Mouse (Mus musculus) olfactory bulb, adult 2 months (tissue): ENCODE measurements around the gene Cnst.

Experiments
- CTCF ChIP-seq: fragments of 200-500 bp; IDR thresholded peaks from 2 replicates; pipeline ENCODE4 v1.5.1; 2012; ENCODE audit warnings: low read depth, mild to moderate bottlenecking, low read length, moderate library complexity; ENCODE audit not compliant: insufficient read depth
- POLR2A ChIP-seq: fragments of 200-500 bp; IDR thresholded peaks from 2 replicates; pipeline ENCODE4 v1.6.1; 2012; ENCODE audit warnings: mild to moderate bottlenecking, low read depth, low read length, moderate library complexity; ENCODE audit not compliant: insufficient read depth

DNA sequence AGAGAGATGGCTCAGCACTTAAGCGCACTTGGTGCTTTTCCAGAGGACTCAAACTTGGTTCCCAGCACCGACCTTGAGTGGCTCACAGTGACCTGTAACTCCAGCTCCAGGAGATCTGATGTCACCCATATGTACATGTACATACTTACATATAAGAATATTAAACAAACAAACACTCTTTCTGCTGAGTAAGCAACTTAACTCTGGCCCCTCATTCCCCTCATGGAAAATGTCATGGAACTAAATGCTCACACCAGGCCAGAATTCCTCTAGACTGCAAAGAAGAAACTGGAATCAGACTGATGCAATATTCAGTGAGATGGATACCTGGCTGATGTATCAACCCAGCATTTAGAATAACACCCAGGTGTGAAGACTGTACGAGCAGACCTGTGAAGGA, 7.1 kb upstream of the Cnst start:
- no peak for TF ChIP-seq POLR2A
- no peak for TF ChIP-seq CTCF
